Mouse (Mus musculus) brain, embryonic 18.5 days (tissue): Measurements from ENCODE around the gene Blmh.

Experiments used
- DNase-seq: peaks from one replicate; pipeline ENCODE4 v3.0.0-alpha.2; 2012; ENCODE audit warnings: low read depth, low spot score

Blmh gene

DNA sequence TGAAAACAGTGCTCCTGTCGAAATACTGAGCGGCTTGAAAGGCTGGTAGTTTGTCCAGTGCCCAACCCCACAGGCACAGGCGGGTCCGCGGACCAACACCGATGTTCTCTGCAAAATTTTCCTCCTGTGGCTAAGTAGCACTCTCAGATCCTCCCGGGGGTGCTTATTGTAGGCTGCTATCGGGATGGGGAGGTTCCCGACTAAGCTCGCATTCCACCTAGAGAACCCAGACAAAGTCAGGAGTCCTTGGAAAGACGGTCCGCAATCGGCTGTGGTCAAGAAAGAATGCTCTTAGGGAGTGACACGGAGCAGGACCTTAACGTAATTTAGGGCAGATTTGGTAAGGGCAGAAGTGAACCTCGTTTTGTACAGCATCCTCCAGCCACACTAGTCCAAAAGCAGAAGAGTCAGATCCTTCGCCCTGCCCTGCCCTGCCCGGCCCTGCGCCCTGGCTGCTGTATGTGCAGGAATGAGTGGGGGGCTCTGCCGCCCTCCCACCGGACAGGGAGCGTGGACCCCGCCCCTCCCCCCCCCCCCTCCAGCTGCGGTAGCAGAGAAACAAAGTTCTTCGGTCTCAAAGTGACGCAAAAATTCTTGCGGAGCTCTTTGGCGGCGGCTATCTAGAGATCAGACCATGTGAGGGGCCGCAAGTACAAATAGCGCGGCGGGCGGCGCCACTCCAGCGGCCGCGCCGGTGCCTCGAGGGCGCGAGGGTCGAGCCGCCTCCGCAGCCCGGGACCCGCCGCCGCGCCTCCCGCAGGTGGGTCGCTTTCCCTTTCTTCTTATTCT is 73.5 kb downstream of the Blmh start, which contains the start of gene Slc6a4:
Gene Slc6a4, plus strand, starts transcription at position 688 of the 789 bp plus-strand sequence.
- DNase-seq, result no peak

DNA sequence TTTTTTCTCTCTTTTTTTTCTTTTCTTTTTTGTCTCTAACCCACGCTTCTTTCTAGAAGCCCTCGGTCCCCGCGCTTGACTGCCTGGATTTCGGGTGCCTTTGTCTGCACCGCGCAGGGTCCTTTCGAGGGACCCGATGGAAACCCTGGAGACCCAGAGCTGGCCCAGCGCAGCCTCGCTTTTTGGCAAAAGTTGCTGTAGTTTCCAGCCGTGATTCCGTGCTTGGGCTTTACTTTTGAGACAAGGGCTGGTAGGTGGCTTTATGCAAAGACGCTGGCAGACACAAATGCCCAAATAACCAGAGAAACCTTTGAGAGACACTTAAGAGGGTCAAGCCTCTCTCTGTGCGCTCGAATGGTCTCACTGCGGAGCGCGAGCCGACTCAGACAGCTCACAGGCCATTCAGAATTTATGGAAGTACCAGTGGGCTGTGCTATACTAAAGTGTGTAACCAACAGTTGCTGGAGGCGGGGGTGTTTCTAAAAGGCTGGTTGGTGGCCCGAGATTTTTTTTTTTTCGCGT is 74.2 kb downstream of the Blmh start:
- DNase-seq, result no peak

DNA sequence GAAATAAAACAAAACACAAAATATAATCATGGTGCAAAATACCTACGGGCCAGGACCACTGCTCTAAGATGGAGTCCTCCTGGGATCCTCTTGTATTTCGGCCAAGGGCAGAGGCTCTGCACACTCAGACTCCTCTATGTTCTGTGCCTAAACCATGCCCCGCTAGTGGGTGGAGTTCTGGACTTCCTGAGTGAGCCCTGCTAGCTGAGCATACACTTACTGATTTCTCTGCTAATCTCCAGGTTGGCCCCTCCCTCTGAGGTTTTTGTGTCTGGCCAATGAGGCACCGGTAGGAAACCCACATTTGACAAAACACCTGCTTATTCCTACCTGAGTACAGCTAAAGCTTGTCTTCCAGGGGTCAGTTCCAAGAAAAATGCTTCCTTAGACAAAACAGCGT is 76.1 kb downstream of the Blmh start:
- no peak for DNase-seq

DNA sequence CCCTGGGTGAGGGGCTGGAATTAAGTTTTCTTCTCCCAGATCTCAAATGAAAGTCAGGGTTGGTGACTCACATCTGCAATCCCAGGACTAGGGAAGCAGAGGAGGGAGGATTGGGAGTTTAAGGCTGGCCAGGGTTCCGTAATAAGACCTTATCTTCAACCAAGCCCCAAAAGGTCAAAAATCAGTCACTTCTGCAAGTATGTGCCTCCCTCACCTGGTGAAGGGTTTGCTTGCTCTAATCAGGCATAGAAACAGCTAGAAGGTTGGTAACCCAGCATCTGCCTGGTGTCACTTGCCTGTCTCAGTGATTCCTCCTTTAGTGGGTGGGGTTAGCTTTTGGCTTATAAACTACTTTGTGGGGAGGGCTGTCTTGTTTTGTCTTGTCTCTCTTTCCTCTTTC is 77.8 kb downstream of the Blmh start:
- DNase-seq, result no peak

DNA sequence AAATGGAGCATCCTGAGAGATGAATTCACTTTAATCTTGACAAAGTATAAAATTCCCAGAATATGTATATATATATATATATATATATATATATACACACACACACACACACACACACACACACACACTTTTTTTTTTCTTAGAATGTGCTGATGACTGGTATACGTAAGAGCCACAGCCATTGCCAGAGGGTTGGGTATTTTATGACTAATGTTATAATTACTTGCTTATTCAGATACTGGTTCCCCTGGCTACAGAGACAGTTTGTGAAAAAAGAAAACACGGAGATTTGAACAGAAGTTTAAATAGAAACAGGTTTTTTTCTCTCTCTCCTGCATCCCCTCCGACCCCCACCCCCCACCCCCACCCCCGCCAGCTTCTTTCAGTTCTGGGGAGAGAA is 81.3 kb downstream of the Blmh start:
- no peak for DNase-seq

DNA sequence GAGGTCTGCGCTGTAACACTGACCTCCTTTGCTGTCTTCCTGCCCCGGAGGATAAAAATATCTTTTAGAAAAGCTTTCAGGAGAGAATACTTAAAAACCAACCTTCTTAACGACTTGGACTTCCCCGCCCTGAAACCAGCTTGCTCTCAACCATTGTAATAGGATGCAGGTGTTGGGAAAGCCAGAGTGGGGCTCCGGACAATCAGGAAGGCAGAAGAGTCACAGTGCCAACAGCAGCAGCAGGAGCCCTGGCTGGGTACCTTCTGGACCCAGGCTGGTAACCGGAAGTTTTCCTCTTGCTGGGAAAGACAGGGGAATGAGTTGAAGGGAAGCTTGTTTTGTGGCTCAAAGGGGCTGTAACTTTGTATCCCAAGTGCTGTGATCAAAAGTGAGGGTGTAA is 82.0 kb downstream of the Blmh start:
- DNase-seq, result no peak

DNA sequence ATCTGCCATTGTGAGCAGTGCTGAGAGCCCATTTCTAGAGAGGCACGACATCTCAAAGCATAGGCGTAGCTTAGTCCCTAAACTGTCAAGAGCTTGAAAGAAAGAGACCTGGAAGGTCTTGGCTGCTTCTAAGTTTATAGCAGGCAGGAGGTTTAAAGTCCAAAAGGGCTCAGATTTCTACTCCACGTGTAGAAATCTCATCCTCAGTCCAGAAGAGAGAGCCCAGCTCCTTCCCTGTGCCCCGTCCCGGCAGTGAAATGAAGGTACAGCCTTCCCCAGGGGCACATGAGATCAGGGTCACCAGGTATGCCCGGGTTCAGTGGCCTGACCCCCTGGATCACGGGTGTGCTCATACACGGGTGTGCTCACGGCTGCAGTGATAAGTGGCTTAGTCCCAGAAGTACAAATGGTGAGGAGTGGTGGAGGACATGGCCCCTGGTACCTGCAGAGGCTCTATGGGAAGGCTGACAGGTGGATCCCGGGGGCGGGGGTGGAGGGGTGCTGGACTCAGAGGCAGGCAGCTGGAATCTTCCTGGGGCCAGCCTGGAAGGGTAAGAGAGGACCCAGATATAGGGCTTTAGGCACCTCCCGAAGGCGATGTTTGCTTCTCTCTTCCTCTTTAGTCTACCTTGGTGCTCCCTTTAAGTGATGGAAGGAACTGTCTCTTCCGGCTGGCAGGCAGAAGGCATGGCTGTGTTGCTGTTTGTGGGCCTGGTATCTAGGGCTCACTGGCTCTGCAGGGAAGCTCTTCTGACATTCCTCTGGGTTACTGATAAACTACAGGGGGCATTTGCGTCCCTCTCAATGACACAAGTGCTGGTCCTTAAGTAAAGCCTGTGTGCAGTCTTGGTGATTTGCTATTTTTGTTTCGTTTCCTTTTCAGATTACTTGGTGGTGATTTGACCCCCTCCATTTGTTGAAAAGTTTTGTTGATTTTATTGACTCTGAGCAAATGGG is 84.7 kb downstream of the Blmh start:
- DNase-seq, result no peak

DNA sequence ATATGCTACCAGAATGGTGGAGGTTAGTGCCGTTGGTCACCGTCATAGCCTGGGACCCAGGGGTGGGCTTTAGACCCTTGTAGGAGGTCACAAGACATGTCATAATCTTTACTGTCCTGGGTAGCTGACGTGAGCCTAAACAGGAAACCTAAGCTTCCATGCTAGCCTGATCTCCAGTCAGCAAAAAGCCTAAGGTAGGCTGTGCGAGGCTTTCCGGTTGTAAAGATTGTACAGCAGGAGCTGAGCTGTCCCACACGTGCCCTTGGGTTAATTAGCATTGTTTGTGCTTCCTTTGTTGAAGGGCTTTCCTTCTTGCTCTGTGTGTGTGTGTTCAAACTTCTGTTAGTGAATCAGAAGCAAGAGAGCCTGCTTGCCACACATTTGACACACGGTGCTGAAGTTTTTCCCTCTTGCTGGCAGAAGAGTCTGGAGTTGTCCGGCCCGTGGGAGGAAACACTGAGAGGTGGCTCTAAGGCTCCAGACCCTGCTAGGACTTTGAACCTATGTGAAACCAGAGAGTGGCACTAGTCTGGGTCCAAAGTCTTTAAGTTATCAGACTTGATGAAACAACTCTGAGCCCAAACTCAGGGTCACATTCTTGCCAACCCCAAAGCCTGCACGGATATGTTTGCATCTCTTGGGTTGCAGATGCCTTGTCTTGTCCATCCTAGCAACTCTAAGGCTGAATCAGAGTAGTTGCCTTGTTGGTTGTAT is 86.3 kb downstream of the Blmh start:
- DNase-seq, result no peak

DNA sequence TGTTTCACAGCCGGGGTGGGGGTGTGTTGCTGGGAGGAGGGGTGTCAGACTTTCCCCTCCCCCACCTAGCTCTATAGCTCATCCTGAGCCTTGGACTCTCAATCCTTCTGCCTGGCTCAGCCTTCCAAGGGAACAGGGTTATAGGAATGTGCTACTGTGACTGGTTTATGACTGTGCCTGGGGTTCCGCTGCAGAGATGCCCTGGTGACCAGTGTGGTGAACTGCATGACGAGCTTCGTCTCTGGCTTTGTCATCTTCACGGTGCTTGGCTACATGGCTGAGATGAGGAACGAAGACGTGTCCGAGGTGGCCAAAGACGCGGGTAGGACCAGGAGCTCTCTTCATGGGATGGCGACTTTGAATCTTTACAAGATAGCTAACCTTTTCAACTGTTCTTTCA is 93.4 kb downstream of the Blmh start:
- no peak for DNase-seq

DNA sequence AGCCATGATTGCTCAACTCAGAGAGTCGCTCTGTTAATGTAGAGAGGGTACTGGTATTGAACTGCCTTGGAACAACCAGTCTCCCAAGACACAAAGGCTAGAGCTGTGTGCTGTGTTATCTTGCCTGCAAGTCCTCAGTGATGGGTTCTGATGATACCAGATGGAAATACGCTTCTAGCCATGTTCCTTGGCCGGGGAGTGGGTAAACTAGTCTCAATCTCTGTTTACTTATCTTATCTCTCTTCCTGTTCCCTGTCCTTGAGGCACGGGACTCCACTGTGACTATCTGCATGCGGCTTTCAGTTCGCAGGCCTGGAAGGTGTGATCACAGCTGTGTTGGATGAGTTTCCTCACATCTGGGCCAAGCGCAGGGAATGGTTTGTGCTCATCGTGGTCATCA is 94.9 kb downstream of the Blmh start:
- DNase-seq, result no peak

DNA sequence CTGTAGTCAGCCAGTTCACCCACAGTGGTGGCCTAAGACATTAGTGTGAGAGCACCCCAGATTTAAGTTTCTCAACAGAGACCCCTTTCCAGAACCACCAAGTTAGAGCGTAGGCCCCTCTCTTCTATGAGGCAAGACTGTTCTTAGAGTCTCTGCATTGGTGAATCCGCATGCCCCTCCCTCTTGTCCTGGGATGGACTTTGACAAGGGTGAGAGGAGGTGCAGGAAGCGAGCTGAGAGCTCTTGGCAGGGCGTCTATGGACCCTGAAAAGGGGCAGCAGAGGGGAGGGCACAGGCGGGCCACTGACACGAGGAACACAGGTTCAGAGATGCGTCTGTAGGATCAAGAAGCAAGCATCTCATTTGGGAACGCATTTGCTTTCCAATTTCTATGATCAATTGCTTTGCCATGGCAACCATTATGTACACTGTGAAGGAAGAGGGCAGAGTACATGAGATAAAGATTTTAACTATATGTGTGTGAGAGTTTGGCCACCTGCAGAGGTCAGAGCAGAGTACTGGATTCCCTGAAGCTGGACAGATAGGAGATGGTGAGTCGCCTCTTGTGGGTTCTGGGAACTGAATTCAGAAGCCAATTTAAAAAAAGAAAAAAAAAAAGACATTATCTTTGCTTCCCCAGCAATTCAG is 97.3 kb downstream of the Blmh start:
- no peak for DNase-seq

DNA sequence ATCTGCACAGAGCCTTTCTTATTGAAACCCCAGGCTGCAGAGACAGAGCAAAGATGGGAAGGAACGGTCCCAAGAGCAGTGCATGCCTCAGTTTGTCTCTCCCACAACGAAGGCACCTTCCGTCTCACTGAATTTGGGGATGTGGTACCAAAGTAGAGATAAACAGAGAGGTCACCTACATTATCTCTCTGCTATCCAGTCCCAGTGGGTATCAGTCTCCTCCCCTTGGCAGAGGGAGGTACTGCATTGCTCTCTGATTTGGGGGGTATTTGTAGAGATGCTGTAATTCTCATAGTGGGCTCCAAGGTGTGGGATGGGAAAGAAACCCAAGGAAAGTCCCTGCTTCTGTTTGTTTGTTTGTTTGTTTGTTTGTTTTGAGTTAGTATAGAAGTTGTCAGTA is 102.0 kb downstream of the Blmh start:
- no peak for DNase-seq

DNA sequence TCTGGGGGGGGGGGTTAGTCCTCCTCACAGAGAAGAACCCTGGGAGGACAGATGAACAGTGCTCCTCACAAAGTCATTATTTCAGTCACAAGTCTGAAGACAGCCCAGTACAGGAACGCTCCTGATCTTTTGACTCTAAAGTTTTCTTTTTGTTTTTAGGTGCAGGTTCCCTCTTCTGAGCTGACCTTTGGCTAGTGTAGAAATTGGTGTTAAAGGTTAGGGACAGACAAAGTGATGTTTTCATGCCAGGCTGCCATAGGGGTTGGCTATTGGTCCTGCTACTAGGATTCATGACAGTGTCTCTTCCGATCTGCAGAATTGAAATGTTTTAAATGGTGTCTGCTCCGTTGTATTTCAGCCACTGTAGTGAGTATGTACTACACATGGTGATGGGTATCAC is 103.5 kb downstream of the Blmh start:
- no peak for DNase-seq

DNA sequence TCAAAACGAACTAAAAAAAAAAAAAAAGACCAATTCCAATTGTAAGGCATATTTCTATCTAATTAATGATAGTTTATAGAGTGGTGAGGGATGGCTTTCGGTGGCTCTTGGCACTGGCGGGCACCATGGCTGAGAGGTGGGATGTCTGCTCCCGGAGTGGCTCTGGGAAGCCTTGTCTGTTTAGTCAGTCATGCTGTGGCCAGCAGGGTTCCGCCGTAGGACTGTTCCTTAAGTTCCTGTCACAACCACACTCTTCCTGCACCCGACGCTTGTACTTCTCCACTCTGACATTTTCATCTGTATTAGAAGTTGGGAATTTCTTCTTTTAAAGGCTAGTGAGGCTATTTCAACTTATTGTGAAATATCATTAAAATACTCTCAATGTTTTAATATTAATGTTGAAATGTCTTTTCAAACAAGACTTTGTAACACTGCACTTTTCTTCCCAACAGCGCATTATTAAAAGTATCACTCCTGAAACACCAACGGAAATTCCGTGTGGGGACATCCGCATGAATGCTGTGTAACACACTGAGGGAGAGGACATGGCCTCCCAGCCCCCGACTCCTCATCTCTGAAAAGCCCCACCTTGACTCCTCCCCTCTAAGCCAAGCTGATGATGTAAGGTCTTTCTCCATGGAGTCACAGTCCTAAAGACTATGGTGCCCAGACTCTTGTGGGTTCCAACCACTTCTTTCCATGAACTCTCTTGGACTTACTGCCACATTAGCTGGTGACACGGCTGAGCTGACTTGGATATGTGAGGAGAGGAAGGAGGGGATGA is 106.7 kb downstream of the Blmh start:
- no peak for DNase-seq
